Mouse (Mus musculus) adrenal gland (tissue): Measurements from ENCODE around the gene Cdyl2.

Experiments
- intact Hi-C: fragments of 180-260 bp; cut with DNase I; formaldehyde crosslinking; loops from one replicate; pipeline ENCODE4 v1.15.1; 2025

Cdyl2 gene

DNA sequence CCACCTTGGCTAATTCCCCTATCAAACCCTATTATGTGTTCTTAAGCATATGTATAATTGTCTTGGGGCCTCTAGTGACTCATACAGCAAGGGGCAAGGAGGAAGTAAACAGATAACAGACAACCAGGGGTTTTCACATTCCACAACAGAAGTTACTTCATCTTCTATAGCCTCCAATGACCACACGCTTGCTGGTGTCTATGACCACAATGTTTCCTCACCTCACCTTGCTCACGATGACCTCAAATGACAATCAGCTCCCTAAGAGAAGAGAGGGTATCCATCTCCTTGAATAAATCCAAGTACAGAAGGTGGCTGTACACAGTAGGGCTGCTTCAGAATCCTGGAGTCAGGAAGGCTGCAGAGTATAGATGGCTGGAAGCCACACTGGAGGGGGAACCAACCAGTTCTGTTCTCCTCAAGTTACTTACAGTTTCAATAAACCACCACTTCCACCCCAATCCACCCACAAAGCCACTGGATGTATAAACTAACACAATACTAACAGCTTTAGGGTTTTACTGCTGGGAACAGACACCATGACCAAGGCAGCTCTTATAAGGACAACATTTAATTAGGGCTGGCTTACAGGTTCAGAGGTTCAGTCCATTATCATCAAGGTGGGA lies 104.8 kb downstream of the Cdyl2 start:
- intact Hi-C loops: no loop called here

DNA sequence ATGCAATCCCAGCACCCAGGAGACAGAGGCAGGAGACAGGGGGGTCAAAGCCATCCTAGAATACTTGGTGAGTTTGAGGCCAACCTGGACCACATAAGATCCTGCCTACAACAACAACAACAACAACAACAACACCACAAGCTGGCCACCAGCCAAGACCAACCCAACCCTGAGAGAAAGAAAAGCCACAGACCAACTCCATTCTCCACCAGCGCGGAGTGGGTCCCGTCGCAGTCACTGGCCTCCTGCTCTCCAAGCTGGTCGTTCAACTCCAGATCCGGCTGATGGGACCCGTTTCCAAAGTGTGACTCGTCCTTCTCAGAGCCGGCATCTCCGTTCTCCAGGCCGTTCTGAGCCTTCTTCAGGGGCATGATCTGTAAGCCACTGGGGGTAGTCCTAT lies 109.2 kb downstream of the Cdyl2 start:
- intact Hi-C loops: no loop called here

- intact Hi-C loops: no loop called here
These were observed 110.5 kb downstream of the Cdyl2 start for GRCm38 (mm10) chr8:116622326-116622725.

GRCm38 (mm10) chr8:116621158-116621961 lies 111.4 kb downstream of the Cdyl2 start:
- intact Hi-C loops: no loop called here

DNA sequence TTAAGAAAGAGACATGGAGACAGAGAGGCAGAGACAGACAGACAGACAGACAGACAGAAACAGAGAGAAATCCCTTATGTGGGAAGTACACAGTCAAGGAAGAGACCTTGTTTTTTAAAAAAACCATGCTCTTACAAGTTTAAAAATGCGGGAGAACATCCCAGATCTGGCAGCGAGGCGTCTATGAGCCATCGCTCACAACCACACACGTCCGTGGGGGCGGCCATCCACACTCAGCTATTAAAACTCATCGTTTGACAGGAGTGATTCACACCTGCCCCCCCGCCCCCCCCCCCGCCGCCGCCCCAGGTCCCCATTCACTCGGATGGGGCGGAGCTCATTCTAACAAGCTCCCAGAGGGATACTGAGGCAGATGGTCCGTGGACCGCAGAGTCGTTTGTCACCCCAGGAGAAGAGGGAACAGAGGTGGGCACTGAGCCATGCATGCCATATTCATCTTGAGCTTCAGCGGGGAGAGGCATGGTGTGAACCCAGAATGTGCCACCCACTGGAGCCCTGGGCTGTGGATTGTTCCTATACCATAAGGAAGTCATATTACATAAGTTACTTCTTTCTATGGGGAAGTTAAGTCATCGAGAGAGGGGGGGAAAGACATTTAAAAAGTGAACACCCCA lies 113.0 kb downstream of the Cdyl2 start:
- intact Hi-C loops: no loop called here

- intact Hi-C loops: no loop called here
These were observed 113.6 kb downstream of the Cdyl2 start for GRCm38 (mm10) chr8:116619221-116619620.

DNA sequence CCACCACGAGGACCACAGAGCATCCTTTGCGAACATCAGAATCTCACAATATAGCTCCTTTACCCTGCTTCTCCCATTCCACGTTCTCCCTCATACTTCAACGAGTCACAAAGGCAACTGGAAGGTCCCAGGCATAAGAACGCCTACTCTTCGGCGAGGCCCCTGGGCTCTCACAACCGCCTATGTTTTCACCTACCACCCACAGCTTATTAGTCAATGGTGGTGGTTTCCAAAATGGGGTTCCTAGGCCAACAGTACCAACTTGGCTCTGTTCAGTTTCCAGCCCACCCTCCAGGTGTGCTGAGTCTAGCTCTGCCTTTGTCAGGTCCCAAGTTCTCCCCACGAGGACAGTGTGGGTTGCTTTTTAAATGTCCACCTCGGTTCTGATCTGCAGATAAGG lies 114.0 kb downstream of the Cdyl2 start:
- intact Hi-C loops: no loop called here

DNA sequence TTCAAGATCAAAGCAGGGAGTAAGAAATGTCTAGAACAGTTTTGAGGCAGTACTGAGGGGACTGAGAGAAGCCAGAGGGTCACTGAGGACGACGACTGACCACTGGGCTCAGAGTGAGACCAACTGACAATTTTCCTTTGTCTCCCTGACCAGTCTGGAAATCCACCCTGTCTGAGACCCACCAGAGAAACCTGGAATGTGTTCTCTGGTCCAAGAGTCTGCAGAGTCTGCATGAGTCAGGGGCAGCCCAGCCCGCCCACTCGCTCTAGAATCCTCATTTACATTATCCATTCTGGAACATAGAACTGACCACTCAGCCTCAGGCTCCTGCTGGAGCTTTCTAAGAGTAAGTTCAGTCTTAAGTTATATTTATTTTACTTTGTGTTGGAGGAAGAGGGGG lies 114.9 kb downstream of the Cdyl2 start:
- intact Hi-C loops: no loop called here

DNA sequence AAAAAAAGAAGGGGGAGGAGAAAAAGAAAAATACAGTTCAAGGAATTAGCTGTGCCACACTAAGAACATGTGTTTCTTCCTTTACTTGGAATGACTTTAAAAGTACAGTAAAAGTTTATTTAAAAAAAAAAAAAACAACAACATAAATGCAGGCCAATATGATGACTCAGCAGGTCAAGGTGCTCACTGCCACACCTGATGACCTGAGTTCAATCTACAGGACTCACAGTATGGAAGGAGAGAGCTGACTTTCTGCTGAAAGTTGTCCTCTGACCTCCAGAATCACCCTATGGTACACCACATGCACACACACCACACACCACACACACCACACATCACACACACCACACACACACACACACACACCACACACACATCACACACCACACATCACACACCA lies 116.4 kb downstream of the Cdyl2 start:
- intact Hi-C loops: no loop called here

DNA sequence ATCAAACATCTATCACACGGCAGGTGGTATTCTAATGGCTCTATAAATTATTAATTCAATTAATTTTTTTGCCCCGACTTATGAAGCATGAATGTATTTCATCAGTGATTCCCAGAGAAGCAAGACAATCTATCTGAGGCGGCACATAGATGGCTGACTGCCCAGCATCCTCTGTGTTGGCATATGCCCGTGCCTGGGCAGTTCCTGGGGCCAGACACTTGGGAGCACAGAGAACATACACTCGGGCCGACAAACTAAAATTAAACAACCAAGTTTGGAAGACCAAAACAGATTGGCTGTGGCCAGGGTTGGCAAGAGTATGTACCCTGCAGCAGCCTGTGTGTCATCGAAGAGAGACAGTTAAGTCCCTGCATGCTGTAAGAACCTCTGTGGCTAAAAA lies 117.9 kb downstream of the Cdyl2 start:
- intact Hi-C loops: no loop called here

DNA sequence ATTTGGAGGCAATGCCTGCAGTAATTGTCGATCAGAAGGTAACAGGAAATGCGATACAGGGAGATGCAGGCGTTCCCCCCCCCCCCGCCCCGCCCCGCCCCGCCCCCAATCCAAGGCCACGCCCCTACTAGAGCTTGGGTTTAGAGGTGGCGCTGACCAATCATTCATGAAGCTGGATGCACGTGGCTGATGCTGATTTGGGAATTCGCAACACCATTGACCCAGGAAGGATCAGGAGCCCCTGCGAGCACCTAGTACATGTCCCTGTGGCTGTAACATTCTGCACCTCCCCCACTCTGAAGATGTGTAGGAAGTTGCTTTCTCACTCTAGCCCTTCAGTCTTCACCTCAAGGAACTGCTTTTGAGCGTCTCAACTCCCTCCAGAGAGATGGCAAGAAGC lies 126.6 kb downstream of the Cdyl2 start:
- intact Hi-C loops: no loop called here

- intact Hi-C loops: no loop called here
These were observed 130.0 kb downstream of the Cdyl2 start for GRCm38 (mm10) chr8:116602806-116603205.

DNA sequence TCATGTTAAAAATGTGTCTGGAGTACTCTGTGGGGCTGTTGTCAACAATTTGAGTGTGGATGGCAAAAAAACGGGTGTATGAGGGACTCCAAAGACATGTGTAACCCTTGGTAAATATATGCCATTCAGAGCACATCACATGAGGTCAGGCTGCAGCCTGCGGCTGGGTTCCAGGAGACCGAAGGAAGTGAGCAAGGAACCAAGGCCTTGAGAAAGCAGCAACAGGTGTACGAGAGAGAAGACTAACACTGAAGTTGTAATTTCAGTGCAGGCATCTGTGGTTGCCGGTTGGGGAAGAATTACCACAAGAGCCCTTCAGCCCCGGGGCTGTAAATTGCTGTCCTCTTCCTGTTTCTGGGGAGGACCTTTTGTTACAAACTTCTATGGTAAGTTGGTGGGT lies 133.1 kb downstream of the Cdyl2 start:
- intact Hi-C loops: no loop called here

- intact Hi-C loops: no loop called here
These were observed 141.6 kb downstream of the Cdyl2 start for GRCm38 (mm10) chr8:116591226-116591625.

DNA sequence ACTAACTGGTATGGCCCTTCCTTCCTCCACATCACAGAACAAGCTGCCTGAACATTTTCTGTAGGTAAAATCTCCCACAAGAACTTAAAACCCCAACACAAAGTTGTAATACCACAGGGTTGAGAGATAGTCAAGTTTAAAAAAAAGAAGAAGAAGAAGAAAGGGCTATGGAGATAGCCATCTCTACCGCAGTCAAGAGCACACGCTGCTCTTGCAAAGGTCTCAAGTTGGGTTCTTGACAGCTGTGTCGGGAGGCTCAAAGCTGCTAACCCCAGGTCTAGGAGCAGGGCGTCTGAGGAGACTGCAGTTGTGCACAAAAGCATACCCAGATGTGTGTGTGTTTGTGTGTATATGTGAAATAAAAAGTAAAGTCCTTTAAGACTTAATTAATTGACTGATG lies 142.2 kb downstream of the Cdyl2 start:
- intact Hi-C loops: no loop called here

- intact Hi-C loops: no loop called here
These were observed 142.7 kb downstream of the Cdyl2 start for GRCm38 (mm10) chr8:116590106-116590505.

- intact Hi-C loops: no loop called here
These were observed 144.9 kb downstream of the Cdyl2 start for GRCm38 (mm10) chr8:116587616-116588468.

DNA sequence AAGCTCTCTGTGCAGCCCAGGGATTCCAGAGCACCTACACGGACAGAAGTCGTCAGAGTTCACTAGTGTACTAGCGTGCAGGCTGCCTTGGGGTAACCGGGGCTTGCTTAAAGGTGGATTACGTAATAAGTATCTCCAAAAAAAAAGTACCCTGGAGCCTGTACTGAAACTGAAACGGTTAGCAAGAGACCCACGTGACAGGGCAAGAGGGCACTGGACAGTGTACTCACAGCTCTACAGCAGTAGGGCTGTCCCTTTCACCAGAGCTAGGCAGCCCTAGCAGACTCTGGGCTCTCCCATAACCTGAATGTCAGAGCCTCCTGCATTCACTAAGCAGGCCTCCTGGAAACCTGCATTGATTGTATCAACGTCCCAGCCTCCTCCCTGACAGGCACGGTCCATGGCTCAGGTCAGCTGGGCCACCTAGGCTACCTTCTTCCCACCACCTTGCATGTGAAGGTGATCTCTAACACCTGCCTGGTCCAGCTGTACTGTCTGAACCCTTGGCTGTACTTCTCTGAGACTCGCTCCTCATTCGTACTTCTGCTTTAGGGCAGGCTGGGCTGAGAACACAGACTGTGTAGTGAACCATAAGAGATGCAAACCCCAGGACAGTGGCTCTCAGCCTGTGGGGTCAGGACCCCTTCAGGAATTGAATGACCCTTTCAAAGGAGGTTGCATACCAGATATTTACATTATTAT lies 151.3 kb downstream of the Cdyl2 start:
- intact Hi-C loops: no loop called here

GRCm38 (mm10) chr8:116576732-116577131 lies 156.1 kb downstream of the Cdyl2 start:
- intact Hi-C loops: no loop called here

DNA sequence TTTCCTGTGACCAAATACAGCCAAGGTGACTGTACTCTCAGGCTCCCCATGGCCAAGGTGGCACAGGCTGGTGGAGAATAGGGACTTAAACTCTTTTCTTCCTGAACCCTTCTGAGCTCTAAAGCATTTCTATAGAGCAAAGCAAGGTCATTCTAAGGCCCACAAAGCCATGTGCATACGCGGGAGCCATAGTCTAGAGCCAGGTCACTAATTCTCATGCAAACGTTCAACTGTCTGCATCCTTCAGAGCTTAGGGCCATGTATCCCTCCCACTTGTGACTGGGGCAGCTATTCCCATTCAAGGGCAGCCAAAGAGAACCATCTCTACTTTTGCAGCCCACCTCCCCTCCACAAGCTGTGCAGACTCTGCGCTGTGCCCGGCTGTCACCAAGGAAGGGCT lies 159.7 kb downstream of the Cdyl2 start:
- intact Hi-C loops: no loop called here

- intact Hi-C loops: no loop called here
These were observed 180.0 kb downstream of the Cdyl2 start for GRCm38 (mm10) chr8:116552778-116553177.
